Mouse (Mus musculus): Measurements from ENCODE around the gene Cpa4. TPM values are rescaled to one million over a fixed set of nuclear protein-coding genes. Genes with fewer than 3 reads are reported as not detected.

Gene Cpa4
- polyA plus RNA-seq, 1 experiment from 2014 or later: 0.05 TPM

GRCm38 (mm10) chr6:30538240-30538639 lies 29.9 kb upstream of the Cpa4 start:
- H3K4me2 ChIP-seq (ENCODE audit: low read length): no peak overlapping the region

GRCm38 (mm10) chr6:30538800-30539199 lies 29.4 kb upstream of the Cpa4 start:
- Histone ChIP-seq H3K4me3 (replicated peaks; ENCODE audit: low read depth, low read length) (no peak overlapping the region), H3K9ac (ENCODE audit: low read depth, low read length) (no peak overlapping the region), H3K9me3 (replicated peaks; ENCODE audit: low read length) (no peaks in the 10 kb centered on the region), H3K4me2 (ENCODE audit: low read length) (no peak overlapping the region), H3K4me1 (replicated peaks; ENCODE audit: insufficient read depth, low read length) (peaks cover 4% of the 10 kb centered on the region), H3K27me3 (ENCODE audit: insufficient read depth, low read length) (no peaks in the 10 kb centered on the region), H3K36me3 (ENCODE audit: insufficient read depth, low read length) (no peaks in the 10 kb centered on the region), H3K27ac (peak overlapping the region; percentile 13; the same call in 1 of the 2 replicates)
- no peak for TF ChIP-seq CTCF (IDR thresholded peaks at IDR 0.05; ENCODE audit: low read depth)
- 60% methylated on average over 5 of the region's 5 CpGs for WGBS
- ATAC-seq (replicated peaks; ENCODE audit: low FRiP score, low read depth) (no peak), DNase-seq (ENCODE audit: low spot score) (no peak)

More at GRCm38 (mm10) chr6:30538240-30538639, 29.9 kb upstream of the Cpa4 start:
- Histone ChIP-seq H3K9ac (ENCODE audit: low read depth, low read length) (no peak overlapping the region), H3K4me1 (replicated peaks; ENCODE audit: insufficient read depth, low read length) (no peaks in the 10 kb centered on the region), H3K27me3 (ENCODE audit: insufficient read depth, low read length) (no peaks in the 10 kb centered on the region), H3K27ac (peak overlapping the region; percentile 13; the same call in 1 of the 2 replicates), H3K36me3 (ENCODE audit: insufficient read depth, low read length) (no peaks in the 10 kb centered on the region), H3K9me3 (replicated peaks; ENCODE audit: low read length) (no peaks in the 10 kb centered on the region), H3K4me3 (replicated peaks; ENCODE audit: low read depth, low read length) (no peak overlapping the region)
- TF ChIP-seq CTCF (IDR thresholded peaks at IDR 0.05; ENCODE audit: low read depth): no peak
- no peak for ATAC-seq (replicated peaks; ENCODE audit: low FRiP score, low read depth)
- 51% methylated on average over 10 of the region's 10 CpGs for WGBS
- no peak for DNase-seq (ENCODE audit: low spot score)

- Histone ChIP-seq H3K4me3 (replicated peaks; ENCODE audit: low read depth, low read length) (no peak within 1 kb of the TSS), H3K4me2 (ENCODE audit: low read length) (no peak within 1 kb of the TSS), H3K9me3 (replicated peaks; ENCODE audit: low read length) (no peaks in the 10 kb centered on the region), H3K27ac (no peak within 1 kb of the TSS), H3K36me3 (ENCODE audit: insufficient read depth, low read length) (no peaks in the 10 kb centered on the region), H3K9ac (ENCODE audit: low read depth, low read length) (no peak within 1 kb of the TSS), H3K27me3 (ENCODE audit: insufficient read depth, low read length) (no peaks in the 10 kb centered on the region), H3K4me1 (replicated peaks; ENCODE audit: insufficient read depth, low read length) (peaks cover 10% of the 10 kb centered on the region)
- no peak for DNase-seq (ENCODE audit: low spot score)
- TF ChIP-seq CTCF (IDR thresholded peaks at IDR 0.05; ENCODE audit: low read depth): no peak
- ATAC-seq (replicated peaks; ENCODE audit: low FRiP score, low read depth): no peak
- 56% methylated on average over 11 of the region's 11 CpGs for WGBS
These were observed 27.0 kb upstream of the Cpa4 start, which contains the start of gene Cpa2 for GRCm38 (mm10) chr6:30541009-30541799. Gene Cpa2, plus strand, starts transcription at chr6:30541582.

- DNase-seq (ENCODE audit: low spot score) (no peak), ATAC-seq (replicated peaks; ENCODE audit: low FRiP score, low read depth) (no peak)
- Histone ChIP-seq H3K9ac (ENCODE audit: low read depth, low read length) (no peak overlapping the region), H3K4me3 (replicated peaks; ENCODE audit: low read depth, low read length) (no peak overlapping the region), H3K4me1 (replicated peaks; ENCODE audit: insufficient read depth, low read length) (peaks cover 15% of the 10 kb centered on the region), H3K4me2 (ENCODE audit: low read length) (no peak overlapping the region), H3K36me3 (ENCODE audit: insufficient read depth, low read length) (no peaks in the 10 kb centered on the region), H3K9me3 (replicated peaks; ENCODE audit: low read length) (no peaks in the 10 kb centered on the region), H3K27ac (no peak overlapping the region), H3K27me3 (ENCODE audit: insufficient read depth, low read length) (no peaks in the 10 kb centered on the region)
- WGBS: 81% methylated on average over 6 of the region's 6 CpGs
- no peak for TF ChIP-seq CTCF (IDR thresholded peaks at IDR 0.05; ENCODE audit: low read depth)
These were observed 25.9 kb upstream of the Cpa4 start for GRCm38 (mm10) chr6:30542277-30542676.

- Histone ChIP-seq H3K4me3 (replicated peaks; ENCODE audit: low read depth, low read length) (no peak overlapping the region), H3K27ac (peak overlapping the region; percentile 39), H3K4me1 (replicated peaks; ENCODE audit: insufficient read depth, low read length) (peaks cover 15% of the 10 kb centered on the region), H3K9me3 (replicated peaks; ENCODE audit: low read length) (no peaks in the 10 kb centered on the region), H3K4me2 (ENCODE audit: low read length) (no peak overlapping the region), H3K9ac (ENCODE audit: low read depth, low read length) (no peak overlapping the region), H3K27me3 (ENCODE audit: insufficient read depth, low read length) (no peaks in the 10 kb centered on the region), H3K36me3 (ENCODE audit: insufficient read depth, low read length) (no peaks in the 10 kb centered on the region)
- no peak for TF ChIP-seq CTCF (IDR thresholded peaks at IDR 0.05; ENCODE audit: low read depth)
- ATAC-seq (replicated peaks; ENCODE audit: low FRiP score, low read depth): no peak
- no peak for DNase-seq (ENCODE audit: low spot score)
- 45% methylated on average over 12 of the region's 12 CpGs for WGBS
These were observed 25.1 kb upstream of the Cpa4 start for GRCm38 (mm10) chr6:30543077-30543476.

GRCm38 (mm10) chr6:30543851-30544250 lies 24.3 kb upstream of the Cpa4 start:
- H3K4me3 ChIP-seq (replicated peaks; ENCODE audit: low read depth, low read length): no peak overlapping the region
- no peaks in the 10 kb centered on the region for H3K9me3 ChIP-seq (replicated peaks; ENCODE audit: low read length)
- ATAC-seq (replicated peaks; ENCODE audit: low FRiP score, low read depth) (no peak), DNase-seq (ENCODE audit: low spot score) (no peak)
- peak overlapping the region; percentile 31; the same call in 1 of the 2 replicates for H3K4me2 ChIP-seq (ENCODE audit: low read length)
- TF ChIP-seq CTCF (IDR thresholded peaks at IDR 0.05; ENCODE audit: low read depth): no peak
- 16% methylated on average over 8 of the region's 8 CpGs for WGBS
- H3K27ac ChIP-seq: no peak overlapping the region; the same call in 1 of the 2 replicates
- H3K36me3 ChIP-seq (ENCODE audit: insufficient read depth, low read length): no peaks in the 10 kb centered on the region
- peaks cover 15% of the 10 kb centered on the region for H3K4me1 ChIP-seq (replicated peaks; ENCODE audit: insufficient read depth, low read length)
- H3K27me3 ChIP-seq (ENCODE audit: insufficient read depth, low read length): no peaks in the 10 kb centered on the region
- H3K9ac ChIP-seq (ENCODE audit: low read depth, low read length): no peak overlapping the region

Measured in kidney, postnatal 0 days (tissue).